Mouse (Mus musculus) forebrain, embryonic 11.5 days (tissue): Measurements from ENCODE around the gene Slc25a34. TPM values are rescaled to one million over a fixed set of nuclear protein-coding genes. Genes with fewer than 3 reads are reported as not detected.

Source experiments
- ATAC-seq: fragments of 200-750 bp; cut with Nextera tagmentation; replicated peaks from 2 replicates; pipeline ENCODE4 v1.8.0; 2017; ENCODE audit warnings: moderate TSS enrichment; ENCODE audit not compliant: low FRiP score
- DNase-seq: peaks from one replicate; pipeline ENCODE4 v3.0.0-alpha.2; 2017; ENCODE audit warnings: low spot score
- H3K27ac ChIP-seq: fragments of 300-500 bp; sonication (generic); 2 replicates; pipeline ENCODE4 v1.5.1; 2014; ENCODE audit warnings: low read depth, low read length
- H3K27me3 ChIP-seq: fragments of 300-500 bp; sonication (generic); 2 replicates; pipeline ENCODE4 v1.6.1; 2014; ENCODE audit warnings: mild to moderate bottlenecking, low read length, mixed read lengths; ENCODE audit not compliant: control insufficient read depth, insufficient read depth
- H3K36me3 ChIP-seq: fragments of 300-500 bp; sonication (generic); 2 replicates; pipeline ENCODE4 v1.6.1; 2014; ENCODE audit warnings: mild to moderate bottlenecking, low read length, moderate library complexity, mixed read lengths; ENCODE audit not compliant: control insufficient read depth, insufficient read depth
- H3K4me1 ChIP-seq: fragments of 300-500 bp; sonication (generic); replicated peaks from 2 replicates; pipeline ENCODE4 v1.6.1; 2014; ENCODE audit warnings: low read length, mixed read lengths; ENCODE audit not compliant: control insufficient read depth, insufficient read depth
- H3K4me2 ChIP-seq: fragments of 300-500 bp; sonication (generic); 2 replicates; pipeline ENCODE4 v1.6.1; 2014; ENCODE audit warnings: low read depth, mild to moderate bottlenecking, low read length, moderate library complexity, mixed read lengths; ENCODE audit not compliant: severe bottlenecking
- H3K4me3 ChIP-seq: fragments of 300-500 bp; sonication (generic); 2 replicates; pipeline ENCODE4 v1.5.1; 2014; ENCODE audit warnings: low read depth, low read length
- H3K9ac ChIP-seq: fragments of 300-500 bp; sonication (generic); 2 replicates; pipeline ENCODE4 v1.6.1; 2014; ENCODE audit warnings: low read length
- H3K9me3 ChIP-seq: fragments of 300-500 bp; sonication (generic); 2 replicates; pipeline ENCODE4 v1.6.1; 2016; ENCODE audit warnings: low read length, mixed read lengths; ENCODE audit not compliant: control insufficient read depth
- WGBS: fragments of 180-500 bp; shearing (Covaris S2); extraction: QIAGEN DNeasy Blood & Tissue Kit; methylation state at CpG from one replicate; pipeline ENCODE4 v1.1.7; 2014; 5-methylcytosine and 5-hydroxymethylcytosine counted together
- polyA plus RNA-seq: library from polyadenylated mRNA; unstranded; fragments of >200 nt; fragmentation: Nextera tagmentation; extraction: Ambion mirVana; gene quantifications from 2 replicates; pipeline ENCODE4 v1.2.1, GENCODE M21; 2014

The Slc25a34 gene
- polyA plus RNA-seq, 1 experiment from 2014 or later, result not detected

- ATAC-seq (no peak), DNase-seq (no peak)
- H3K4me1 ChIP-seq, result no peaks in the 10 kb centered on the region
- H3K9me3 ChIP-seq, result no peaks in the 10 kb centered on the region
- H3K27me3 ChIP-seq, result no peaks in the 10 kb centered on the region
- no peak overlapping the region for H3K4me2 ChIP-seq
- H3K4me3 ChIP-seq, result no peak overlapping the region
- H3K27ac ChIP-seq, result no peak overlapping the region
- H3K36me3 ChIP-seq, result no peaks in the 10 kb centered on the region
- 86% methylated on average over 6 of the region's 6 CpGs for WGBS
- no peak overlapping the region for H3K9ac ChIP-seq
Observed at GRCm38 (mm10) chr4:141649244-141649643, 25.6 kb upstream of the Slc25a34 start.

- Histone ChIP-seq H3K9ac (no peak overlapping the region), H3K4me2 (no peak overlapping the region), H3K9me3 (no peaks in the 10 kb centered on the region), H3K27me3 (no peaks in the 10 kb centered on the region), H3K27ac (no peak overlapping the region), H3K4me3 (no peak overlapping the region), H3K4me1 (no peaks in the 10 kb centered on the region), H3K36me3 (no peaks in the 10 kb centered on the region)
- no peak for DNase-seq
- WGBS, result 94% methylated on average over 5 of the region's 5 CpGs
- no peak for ATAC-seq
Observed at GRCm38 (mm10) chr4:141648262-141648661, 24.6 kb upstream of the Slc25a34 start.

- H3K4me1 ChIP-seq, result no peaks in the 10 kb centered on the region
- H3K27ac ChIP-seq, result no peak overlapping the region
- no peak overlapping the region for H3K4me3 ChIP-seq
- H3K9me3 ChIP-seq, result no peaks in the 10 kb centered on the region
- DNase-seq (no peak), ATAC-seq (no peak)
- H3K9ac ChIP-seq, result no peak overlapping the region
- no peaks in the 10 kb centered on the region for H3K36me3 ChIP-seq
- H3K4me2 ChIP-seq, result no peak overlapping the region
- 91% methylated on average over 3 of the region's 3 CpGs for WGBS
- no peaks in the 10 kb centered on the region for H3K27me3 ChIP-seq
Observed at GRCm38 (mm10) chr4:141647187-141647586, 23.6 kb upstream of the Slc25a34 start.

GRCm38 (mm10) chr4:141645988-141646387 lies 22.4 kb upstream of the Slc25a34 start:
- H3K36me3 ChIP-seq, result peaks cover 1% of the 10 kb centered on the region; the same call in 1 of the 2 replicates
- H3K4me3 ChIP-seq, result no peak overlapping the region
- ATAC-seq (no peak), DNase-seq (no peak)
- no peak overlapping the region for H3K9ac ChIP-seq
- no peaks in the 10 kb centered on the region for H3K9me3 ChIP-seq
- H3K27me3 ChIP-seq, result no peaks in the 10 kb centered on the region
- H3K4me1 ChIP-seq, result no peaks in the 10 kb centered on the region
- no peak overlapping the region for H3K27ac ChIP-seq
- no peak overlapping the region for H3K4me2 ChIP-seq
- WGBS, result 93% methylated on average over 8 of the region's 8 CpGs

GRCm38 (mm10) chr4:141643118-141643855 lies 19.7 kb upstream of the Slc25a34 start:
- Histone ChIP-seq H3K9ac (no peak overlapping the region), H3K9me3 (no peaks in the 10 kb centered on the region), H3K36me3 (peaks cover 3% of the 10 kb centered on the region; the same call in 1 of the 2 replicates), H3K4me3 (no peak overlapping the region), H3K27ac (no peak overlapping the region), H3K4me1 (no peaks in the 10 kb centered on the region), H3K27me3 (no peaks in the 10 kb centered on the region), H3K4me2 (no peak overlapping the region)
- ATAC-seq, result no peak
- 73% methylated on average over 7 of the region's 7 CpGs for WGBS
- no peak for DNase-seq

- Histone ChIP-seq H3K4me1 (no peaks in the 10 kb centered on the region), H3K27me3 (no peaks in the 10 kb centered on the region), H3K9me3 (no peaks in the 10 kb centered on the region), H3K4me3 (no peak overlapping the region), H3K27ac (no peak overlapping the region), H3K36me3 (peaks cover 3% of the 10 kb centered on the region; the same call in 1 of the 2 replicates), H3K4me2 (no peak overlapping the region), H3K9ac (no peak overlapping the region)
- DNase-seq, result no peak
- ATAC-seq, result no peak
- WGBS, result 91% methylated on average over 25 of the region's 25 CpGs
Observed at GRCm38 (mm10) chr4:141641961-141642811, 18.6 kb upstream of the Slc25a34 start.

GRCm38 (mm10) chr4:141641353-141641771 lies 17.7 kb upstream of the Slc25a34 start:
- no peaks in the 10 kb centered on the region for H3K9me3 ChIP-seq
- H3K9ac ChIP-seq, result no peak overlapping the region
- H3K27me3 ChIP-seq, result no peaks in the 10 kb centered on the region
- no peaks in the 10 kb centered on the region for H3K4me1 ChIP-seq
- DNase-seq (no peak), ATAC-seq (no peak)
- no peak overlapping the region for H3K4me2 ChIP-seq
- 87% methylated on average over 7 of the region's 7 CpGs for WGBS
- no peak overlapping the region for H3K4me3 ChIP-seq
- no peak overlapping the region for H3K27ac ChIP-seq
- peaks cover 3% of the 10 kb centered on the region; the same call in 1 of the 2 replicates for H3K36me3 ChIP-seq

- Histone ChIP-seq H3K27ac (no peak overlapping the region), H3K27me3 (no peaks in the 10 kb centered on the region), H3K4me2 (no peak overlapping the region), H3K9me3 (no peaks in the 10 kb centered on the region), H3K4me3 (no peak overlapping the region), H3K9ac (no peak overlapping the region), H3K36me3 (peaks cover 3% of the 10 kb centered on the region; the same call in 1 of the 2 replicates), H3K4me1 (no peaks in the 10 kb centered on the region)
- no peak for ATAC-seq
- DNase-seq, result no peak
- 64% methylated on average over 11 of the region's 11 CpGs for WGBS
Observed at GRCm38 (mm10) chr4:141639474-141639873, 15.9 kb upstream of the Slc25a34 start.
